Mouse (Mus musculus): ENCODE results near the gene Vash2.
"Not testable (repeated sequence)": the region's sequence is repeated elsewhere in the genome, so short reads cannot be mapped to it uniquely, and the experiment has no call there.

The Vash2 gene

DNA sequence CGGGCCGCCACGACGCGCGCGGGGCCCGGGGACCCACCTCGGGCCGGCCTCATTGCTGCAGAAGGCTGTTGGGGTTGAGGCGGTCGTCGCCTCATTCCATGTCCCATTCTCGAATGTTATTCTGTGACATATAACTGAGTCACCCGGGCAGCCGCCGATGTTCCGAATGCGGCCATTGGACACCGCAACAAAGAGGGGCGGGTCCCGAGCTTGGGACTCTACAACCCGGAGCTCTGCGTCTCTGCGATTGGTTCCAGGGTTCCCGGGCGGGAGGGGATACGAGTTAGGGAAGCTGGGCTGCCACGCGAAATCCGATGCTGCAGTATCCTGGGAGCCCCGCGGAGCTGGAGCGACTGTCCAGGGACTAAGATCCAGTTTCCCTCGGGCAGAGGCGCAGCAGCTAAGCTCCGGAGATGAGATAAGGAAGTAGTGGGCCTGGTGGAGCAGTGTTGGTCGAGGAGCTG, at the start of gene Vash2:
Gene Vash2 (minus strand): TSS at position 197 of the 464 bp plus-strand sequence.
- DNase-seq (ENCODE audit: low read depth) = peak; percentile 96

DNA sequence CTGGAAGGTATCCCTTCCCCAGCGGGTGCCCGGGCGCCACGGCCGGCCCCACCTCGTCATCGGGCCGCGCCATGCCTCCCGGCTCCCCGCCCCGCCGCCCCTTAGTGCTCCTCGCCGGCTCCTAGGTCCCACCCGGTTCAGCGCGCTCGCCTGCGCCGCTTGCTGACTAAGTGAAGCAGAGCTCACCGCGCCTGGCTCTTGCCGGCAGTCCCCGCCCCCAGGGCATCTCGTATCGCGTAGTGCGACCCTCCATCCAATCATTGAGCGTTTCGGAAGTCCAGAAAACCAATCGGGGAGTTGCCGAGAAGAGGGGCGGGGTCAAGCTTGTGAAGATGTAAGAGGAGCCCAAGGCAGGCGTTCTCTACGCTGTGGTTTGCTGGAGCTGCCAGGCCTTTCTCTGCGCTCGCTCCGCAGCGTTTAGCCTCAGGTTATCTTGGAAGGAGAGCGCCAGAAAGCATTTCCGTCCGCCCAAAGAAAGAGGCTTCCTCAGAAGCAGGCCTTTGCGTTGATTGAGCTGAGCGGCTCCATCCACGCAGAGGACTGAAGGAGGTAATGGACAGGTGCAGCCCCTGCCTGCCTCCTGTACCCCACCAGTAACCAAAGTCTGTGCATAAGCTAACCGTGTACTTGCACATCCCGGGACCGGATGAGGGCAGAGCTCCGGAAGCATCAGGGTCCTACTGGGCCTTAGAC, 47.1 kb upstream of the Vash2 start, which contains the start of gene Flvcr1:
Gene Flvcr1 (minus strand): TSS at position 138 of the 693 bp plus-strand sequence.
- DNase-seq (ENCODE audit: low read depth) = peak; percentile 100

DNA sequence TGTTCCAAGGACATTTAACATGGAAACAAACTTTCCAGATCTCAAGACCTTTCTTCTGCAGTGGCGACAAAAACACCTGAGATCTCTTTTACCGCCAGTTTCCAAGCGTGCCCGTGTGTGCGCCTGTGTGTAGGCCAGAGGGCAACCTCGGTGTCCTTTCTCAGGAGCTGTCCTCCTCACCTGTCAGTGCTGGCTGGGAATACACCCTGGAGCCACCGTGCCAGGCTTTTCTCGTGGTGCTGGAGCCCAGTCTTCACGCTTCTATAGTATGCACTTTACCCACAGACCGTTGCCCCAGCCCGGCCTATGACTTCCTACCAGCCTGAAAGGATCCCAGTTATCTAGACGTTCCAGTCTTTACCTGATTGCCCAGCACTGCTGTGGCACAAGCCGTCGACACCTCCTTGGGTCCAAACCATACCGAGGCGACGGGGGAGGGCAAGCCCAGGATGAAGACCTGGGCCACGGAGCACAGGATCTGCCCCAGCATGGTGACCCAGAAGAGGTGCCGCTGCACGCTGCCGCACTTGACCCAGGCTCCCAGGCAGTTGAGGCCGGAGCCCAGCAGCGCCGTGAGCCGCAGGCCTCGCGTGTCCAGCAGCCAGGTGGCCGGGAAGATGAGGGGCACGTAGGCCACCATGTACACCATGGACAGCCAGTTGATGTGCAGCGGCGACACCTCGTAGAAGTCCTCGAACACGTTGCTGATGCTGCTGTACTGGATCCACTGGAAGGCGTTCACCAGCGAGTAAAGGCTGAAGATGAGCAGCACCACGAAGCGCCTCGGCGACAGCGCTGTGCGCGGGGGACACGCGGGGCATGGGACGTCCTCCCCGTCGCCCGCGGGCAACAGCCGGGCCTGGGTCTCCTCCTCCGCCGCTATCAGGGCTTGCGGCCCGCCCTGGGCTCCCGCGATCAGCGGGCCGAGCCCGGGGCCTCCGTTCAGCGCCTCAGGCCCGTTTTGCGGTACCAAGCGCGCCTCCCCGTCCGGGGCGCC, 46.2 kb upstream of the Vash2 start:
- peak; percentile 43 for DNase-seq (ENCODE audit: low read depth)

DNA sequence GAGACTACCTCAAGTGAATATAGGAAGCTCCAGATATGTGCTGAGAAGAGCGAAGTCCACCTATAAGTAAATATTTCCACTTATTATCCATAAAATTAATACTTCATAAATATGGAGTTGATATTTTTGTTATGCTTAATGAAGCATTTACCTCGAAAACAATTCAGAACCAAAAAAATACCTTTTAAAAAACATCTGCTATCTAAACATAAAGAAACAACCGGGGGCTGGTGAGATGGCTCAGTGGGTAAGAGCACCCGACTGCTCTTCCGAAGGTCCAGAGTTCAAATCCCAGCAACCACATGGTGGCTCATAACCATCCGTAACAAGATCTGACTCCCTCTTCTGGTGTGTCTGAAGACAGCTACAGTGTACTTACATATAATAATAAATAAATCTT, 44.7 kb upstream of the Vash2 start:
- DNase-seq (ENCODE audit: low read depth) = not testable (repeated sequence)

DNA sequence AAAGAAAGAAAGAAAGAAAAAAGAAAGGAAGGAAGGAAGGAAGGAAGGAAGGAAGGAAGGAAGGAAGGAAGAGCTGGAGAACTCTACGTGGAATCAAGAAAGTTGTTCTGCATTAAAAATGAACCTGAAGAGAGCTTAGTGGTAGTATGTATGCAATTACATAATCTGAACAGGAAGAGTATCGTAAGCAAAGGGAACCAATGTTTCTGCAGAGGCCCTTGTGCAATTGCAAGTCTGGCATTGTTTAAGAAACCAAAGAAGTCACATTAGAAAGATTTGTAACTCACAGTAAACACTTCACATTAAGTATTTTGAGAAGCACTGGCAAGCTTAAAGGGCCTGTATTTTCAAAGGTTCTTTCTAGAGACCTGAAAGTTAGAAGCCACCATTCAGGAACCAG, 44.0 kb upstream of the Vash2 start:
- DNase-seq (ENCODE audit: low read depth) = peak; percentile 40

DNA sequence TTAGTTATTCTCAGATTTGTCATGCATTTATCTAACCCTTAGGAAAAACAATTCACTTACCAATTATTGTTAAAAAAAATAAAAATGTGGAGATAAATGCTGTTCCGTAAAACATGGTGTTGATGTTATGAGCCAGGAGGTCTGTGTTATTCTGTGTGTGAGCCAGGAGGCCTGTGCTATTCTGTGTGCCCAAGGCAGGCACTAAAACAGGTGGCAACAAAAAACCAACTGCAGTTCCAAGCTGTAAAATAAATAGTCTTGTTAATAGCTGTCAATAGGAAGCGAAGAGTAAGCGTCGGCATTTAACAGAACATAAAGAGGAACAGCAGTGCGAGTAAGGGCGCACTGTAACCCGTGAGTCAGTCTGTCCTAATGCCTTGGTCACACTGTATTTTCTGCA, 41.9 kb upstream of the Vash2 start:
- no peak for DNase-seq (ENCODE audit: low read depth)

DNA sequence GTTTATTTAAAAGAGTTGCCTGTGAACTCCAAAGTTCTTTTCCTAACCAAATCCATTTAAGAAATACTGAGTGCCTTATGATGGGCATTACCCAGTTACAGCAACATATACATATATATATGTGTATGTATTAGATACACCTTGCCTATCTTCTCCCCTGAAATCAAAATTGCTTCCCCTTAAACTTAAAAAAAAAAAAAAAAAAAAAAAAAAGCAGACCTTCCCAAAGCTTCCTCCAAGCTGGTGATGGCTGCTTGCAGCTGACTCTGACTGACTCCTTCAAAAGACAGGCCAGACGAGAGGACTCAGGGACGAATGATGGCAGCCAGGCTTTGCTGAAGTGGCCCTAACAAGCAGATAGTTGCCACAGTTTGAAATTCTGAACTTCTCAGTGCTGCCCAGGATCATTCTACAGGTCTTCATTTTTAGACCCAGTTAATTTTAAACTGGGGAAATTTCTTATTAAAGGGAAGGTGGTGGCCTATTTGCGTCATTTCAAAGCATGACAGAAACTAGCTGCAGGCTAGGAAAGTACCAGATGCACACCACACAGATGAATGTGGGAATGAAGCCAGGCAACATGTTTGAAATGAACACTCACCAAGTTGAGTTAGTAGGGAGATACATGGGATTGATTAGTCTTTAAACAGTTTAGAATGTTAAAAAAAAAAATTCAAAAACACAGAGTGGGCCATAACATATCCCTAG, 41.3 kb upstream of the Vash2 start:
- DNase-seq (ENCODE audit: low read depth) = peak; percentile 54

DNA sequence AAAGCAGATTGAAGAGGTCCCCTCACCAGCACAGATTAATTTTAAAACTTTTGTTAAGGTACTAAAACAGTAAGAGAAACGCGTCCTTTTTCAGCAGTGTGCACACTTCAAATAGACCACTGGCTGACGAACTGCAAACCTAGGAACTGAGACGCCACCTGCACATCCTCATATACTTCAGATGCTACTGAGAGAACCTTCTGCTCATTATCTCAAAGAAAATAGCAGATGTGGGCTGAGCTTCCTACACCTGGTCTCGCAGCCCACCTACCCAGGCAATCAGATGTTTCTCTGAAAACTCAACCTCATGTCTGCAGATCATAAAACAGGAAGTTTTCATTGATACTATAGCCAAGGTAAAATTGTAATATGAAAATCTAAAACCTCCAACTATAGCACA, 40.7 kb upstream of the Vash2 start:
- DNase-seq (ENCODE audit: low read depth) = no peak

DNA sequence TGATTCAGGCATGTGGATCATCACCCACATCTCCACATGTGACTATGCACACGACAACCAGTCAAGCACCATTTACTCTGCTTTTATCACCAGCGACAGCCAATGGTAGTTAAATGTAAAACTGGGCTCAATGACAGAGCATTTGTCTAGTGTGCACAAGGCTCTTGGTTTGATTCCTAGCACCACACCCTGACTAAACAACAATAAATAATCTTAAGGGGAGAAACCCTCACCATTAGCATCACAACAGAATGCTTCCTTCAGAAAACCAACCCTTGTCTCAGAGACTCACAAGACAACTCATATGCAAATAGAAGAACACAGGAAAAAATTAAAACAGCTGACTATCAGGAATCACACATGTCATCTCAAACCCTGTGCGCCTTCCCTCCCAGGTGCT, 35.2 kb upstream of the Vash2 start:
- DNase-seq (ENCODE audit: low read depth) = no peak

DNA sequence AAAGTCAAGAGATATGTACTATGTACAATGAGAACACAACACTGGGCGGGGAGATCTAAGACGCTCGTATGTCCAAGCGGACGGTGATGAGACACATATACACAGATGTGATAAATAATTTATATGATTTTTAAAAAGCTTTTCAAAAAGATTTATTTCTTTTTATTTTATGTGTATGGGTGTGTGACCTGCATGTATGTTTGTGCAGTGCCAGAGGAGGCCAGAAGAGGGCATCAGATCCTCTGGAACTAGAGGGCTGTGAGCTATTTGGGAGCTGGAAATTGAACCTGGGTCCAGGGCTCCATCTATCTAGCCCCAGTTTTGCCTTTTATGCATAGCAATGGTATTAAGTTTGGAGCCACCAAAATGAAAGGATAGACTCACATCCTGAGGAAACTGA, 29.6 kb upstream of the Vash2 start:
- peak; percentile 36 for DNase-seq (ENCODE audit: low read depth)

DNA sequence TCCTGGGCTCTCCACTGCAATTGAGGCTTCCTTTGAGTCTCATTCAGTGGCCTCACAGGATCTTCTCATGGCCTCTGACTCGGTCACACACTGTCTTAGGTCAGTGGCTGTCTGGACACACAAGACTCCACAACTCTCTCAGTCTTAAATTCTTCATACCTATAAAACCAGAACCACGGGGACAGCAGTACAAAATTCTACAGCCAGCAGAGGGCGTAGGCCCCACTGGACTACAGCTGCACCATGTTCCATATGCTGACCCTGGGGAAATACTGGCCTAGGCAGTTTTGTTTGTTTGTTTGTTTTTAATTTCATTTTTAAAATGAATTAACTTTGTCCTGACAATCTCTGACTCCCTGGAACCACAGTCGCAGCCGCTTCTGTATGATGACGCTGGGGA, 23.1 kb upstream of the Vash2 start:
- DNase-seq (ENCODE audit: low read depth) = peak; percentile 45

DNA sequence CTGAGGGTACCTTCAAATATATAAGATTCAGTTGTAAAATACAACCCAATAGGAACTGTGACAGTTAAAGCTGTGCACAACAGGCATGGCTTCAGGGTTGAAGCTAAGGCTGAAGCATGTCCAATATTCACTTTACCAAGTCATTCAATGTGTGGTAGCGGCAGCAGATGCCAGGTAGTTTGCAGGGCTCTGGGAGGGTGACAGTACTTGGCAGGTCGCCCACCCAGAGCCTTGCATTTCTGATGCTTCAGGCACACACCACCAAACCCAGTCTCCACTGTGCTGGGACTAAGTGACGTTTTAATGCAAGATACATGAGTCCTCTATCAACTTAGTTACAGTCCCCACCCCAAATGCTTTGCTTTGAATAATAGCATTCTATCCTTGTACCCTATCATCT, 21.6 kb upstream of the Vash2 start:
- no peak for DNase-seq (ENCODE audit: low read depth)

DNA sequence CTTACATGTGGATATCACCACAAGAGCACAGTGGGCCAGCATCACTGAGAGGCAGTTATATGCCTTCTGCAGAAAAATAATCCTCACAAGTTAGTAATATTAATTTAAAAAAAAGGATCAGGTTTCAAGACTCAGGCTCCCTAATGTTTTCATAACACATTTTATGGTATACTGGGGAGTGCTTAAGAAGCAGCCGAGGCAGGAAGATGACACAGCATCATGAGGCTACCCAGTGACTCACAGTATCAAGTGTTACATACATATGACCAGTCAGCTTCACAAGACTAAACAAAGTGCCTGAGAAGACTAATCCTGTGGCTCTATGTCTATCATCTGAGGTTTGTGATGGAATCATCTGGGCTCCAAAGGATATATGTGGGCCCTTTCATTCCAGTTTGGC, 18.9 kb upstream of the Vash2 start:
- peak; percentile 26 for DNase-seq (ENCODE audit: low read depth)

DNA sequence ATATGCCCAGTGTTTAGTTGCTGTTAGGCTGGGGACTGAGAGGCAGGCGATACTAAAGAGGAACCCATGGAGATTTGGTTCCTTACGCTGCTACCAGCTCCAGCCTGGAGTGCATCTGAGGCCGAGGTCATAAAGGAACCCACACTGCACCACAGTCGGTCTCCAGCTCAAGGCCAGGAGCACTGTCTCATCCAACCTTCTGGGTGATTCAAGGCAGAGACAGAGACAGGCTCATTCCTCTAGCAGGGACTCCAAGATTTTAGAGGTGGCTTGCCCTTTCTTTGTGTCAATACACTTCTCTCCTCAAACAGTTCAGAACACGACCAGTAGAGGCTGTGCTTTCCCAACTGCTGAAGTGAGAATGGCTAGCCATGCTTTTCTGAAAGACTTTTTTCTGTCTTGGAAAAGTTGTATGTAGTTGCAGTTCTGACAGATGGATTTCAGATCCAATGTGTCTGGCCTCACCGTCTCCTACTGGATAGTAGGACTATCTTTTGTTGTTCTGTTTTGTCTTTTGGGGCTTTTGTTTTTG, 17.3 kb upstream of the Vash2 start:
- DNase-seq (ENCODE audit: low read depth) = peak; percentile 37

DNA sequence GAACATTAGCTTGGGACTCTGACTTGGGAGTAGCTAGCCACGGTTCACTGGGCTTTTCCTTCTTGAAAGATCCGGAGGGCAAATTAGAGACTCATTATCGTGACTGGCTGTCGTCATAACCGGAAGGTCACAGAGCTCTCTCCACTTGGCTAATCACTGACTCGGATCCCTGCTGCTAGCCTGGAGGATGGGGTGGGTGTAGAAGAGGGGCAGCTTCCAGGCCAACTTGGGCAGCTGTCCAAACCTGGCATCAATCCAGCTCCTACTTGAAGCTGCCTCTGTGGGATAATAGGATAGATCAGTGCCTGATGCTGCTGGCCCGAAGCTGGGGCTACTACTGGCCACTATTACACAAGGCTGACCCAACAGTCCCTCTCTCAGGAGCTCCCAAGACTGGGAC, 16.5 kb upstream of the Vash2 start:
- DNase-seq (ENCODE audit: low read depth) = peak; percentile 57

DNA sequence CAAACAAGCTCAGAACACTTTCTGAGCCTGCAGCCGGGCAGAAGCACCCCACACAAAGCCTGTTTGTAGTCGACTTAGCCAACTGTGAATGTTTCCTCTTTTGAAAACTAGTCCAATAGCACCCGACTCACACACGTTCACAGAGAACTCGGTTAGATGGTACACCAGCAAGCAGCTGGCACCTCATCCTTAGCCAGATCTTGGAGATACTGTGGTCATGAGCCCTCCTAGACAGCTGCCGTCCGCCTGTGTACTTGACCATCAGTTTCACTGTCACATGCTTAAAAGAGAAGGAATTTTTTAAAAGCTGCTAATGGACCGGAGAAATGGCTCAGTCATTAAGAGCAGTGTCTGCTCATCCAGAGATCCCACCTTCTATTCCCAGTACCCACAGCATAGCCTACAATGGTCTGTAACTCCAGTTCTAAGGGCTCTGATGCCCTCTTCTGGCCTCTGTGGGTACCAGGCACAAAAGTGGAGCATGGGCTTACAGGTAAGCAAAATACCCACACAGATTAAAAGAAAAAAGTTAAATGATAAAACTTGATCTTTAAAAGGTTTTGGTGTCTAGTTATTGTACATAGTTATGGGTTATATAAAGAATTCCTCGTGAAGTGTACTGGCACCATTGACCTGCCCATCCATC, 10.5 kb upstream of the Vash2 start:
- no peak for DNase-seq (ENCODE audit: low read depth)

DNA sequence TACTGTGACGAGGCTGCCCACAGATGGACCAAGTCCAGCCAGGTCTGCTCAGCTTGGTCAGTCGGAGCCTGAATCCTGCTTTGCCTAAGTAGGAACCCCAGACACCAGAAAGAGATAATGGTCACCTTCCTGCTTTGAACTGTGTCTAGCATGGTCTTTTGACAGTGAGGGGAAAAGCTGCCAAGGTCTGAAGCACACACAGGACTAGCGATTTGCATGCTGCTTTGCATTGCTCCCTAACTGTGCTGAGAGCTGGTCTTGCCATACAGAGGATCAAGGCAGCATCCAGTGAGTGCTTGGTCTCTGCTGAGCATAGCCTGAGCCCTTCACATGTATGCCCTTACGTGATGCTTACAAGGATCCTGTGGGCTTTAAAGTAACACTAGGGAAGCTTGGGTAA, 2.3 kb upstream of the Vash2 start:
- DNase-seq (ENCODE audit: low read depth) = no peak

DNA sequence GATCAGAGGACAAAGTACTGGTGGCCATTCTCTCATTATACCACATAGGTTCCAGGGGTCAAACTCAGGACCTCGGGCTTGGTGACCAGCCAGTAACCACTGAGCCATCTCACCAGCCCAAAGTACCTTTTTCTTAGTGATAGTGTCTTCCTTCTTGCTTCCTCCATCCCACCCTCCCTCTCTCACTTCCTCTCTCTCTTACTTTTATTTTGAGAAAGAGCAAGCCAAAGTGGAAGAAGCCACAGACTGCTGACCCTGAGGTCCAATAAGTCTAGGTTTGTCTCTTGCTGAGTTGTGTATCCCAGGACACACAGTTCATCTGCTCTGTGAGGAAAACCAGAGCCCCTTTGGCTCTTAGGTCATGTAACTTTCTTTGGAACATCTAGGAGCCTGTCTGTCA, 1.4 kb upstream of the Vash2 start:
- no peak for DNase-seq (ENCODE audit: low read depth)

DNA sequence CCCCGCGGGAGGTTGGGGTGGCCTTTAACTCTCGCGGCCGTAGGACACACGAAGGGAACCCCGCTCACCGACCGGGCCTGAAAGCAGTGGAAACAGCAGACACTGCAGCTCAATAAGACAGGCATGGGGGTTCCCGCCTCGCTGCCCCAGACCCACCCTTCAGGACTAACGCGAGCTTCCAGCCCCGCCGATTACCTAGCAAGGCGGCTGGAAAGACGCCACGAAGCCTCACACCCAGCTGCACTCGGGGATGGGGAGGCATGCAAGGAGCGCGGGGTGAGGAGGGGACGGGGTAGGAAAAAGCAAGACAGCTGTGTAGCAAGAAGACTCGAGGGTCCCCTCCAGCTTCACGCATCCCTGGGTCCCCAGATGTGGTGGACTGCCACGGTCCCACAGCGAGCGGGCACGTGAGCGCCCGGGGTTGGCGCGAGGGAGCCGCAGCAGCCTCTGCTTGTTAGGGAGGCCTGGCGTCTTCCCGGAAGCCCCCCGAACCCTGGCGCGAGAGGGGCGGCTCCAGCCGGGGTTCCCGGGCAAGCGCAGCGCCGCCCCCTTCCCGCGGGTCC, 504 bp downstream of the Vash2 start:
- DNase-seq (ENCODE audit: low read depth) = peak; percentile 72

DNA sequence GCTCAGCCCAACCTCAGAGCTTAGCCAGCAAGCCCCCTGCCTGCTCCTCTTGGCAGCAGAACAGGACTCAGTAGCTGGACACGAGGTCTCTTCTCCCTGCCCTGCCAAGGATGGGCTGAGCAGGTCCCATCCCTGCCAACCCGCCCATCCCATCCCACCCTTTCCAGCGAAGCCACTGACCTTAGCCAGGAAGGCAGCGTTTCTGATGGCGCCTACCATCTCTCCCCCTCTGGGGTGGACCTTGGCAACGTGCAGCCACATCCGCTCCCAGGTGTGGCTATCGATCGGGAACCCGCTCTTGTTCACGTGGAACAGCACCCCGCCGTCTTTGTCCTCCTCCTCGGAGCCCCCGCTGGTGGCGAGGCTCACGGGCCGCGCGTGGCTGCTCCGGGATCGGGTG, 1.1 kb downstream of the Vash2 start:
- DNase-seq (ENCODE audit: low read depth) = peak; percentile 43

DNA sequence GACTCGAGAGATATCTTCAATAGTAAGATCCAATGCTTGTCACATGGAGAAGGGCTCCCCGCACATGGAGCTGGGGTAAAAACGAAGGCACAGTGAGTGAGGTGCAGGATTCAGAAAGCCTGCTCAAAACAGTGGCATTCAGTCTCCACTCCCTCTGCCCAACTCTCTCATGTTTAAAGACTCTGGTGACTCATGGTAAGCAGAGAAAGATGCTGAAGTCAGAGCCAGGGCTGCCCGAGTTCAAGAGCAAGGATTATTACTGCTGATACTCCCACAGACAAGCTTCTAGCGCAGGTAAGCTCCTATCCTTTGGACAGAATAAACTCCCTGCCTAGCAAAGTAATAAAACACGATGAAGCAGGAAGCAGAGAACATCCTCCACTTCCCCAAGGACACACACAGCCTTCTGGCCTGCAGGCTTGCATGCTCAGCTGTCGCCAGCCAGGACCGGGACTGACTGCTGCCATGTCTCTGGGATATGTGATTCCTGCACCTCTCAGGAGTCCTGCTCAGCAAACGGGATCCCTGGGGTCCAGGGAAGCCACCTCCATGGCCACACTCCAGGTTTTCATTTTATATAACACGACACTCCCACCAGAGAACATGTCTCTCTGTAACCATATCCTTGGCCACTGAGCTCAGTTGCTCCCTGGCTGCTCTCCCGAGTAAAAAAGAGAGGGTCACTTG, 2.1 kb downstream of the Vash2 start:
- DNase-seq (ENCODE audit: low read depth) = peak; percentile 65

Measured in NIH3T3 (cell line).